Mouse (Mus musculus) stomach, postnatal 0 days (tissue): ENCODE measurements at regions not wholly inside any gene's neighbourhood (a gene's known extent, or its start where the extent isn't known, plus 50 kb on each side); places are given as distances from the start of the nearest gene placed in this dataset.

ENCODE experiments used
- ATAC-seq: fragments of 200-750 bp; cut with Nextera tagmentation; 2 replicates; pipeline ENCODE4 v1.8.0; 2017; ENCODE audit not compliant: low FRiP score, low TSS enrichment
- DNase-seq: peaks from one replicate; pipeline ENCODE4 v3.0.0-alpha.2; 2016; ENCODE audit warnings: low spot score
- H3K27ac ChIP-seq: fragments of 300-500 bp; sonication (generic); replicated peaks from 2 replicates; pipeline ENCODE4 v1.5.1; 2014; ENCODE audit warnings: mild to moderate bottlenecking, control low read depth
- H3K27me3 ChIP-seq: fragments of 300-500 bp; sonication (generic); 2 replicates; pipeline ENCODE4 v1.6.1; 2014; ENCODE audit warnings: low read length; ENCODE audit not compliant: control insufficient read depth, insufficient read depth
- H3K36me3 ChIP-seq: fragments of 300-500 bp; sonication (generic); 2 replicates; pipeline ENCODE4 v1.6.1; 2014; ENCODE audit warnings: low read length, mixed read lengths; ENCODE audit not compliant: control insufficient read depth, insufficient read depth
- H3K4me1 ChIP-seq: fragments of 300-500 bp; sonication (generic); replicated peaks from 2 replicates; pipeline ENCODE4 v1.6.1; 2014; ENCODE audit warnings: antibody characterized with exemption; ENCODE audit not compliant: control insufficient read depth, insufficient read depth
- H3K4me2 ChIP-seq: fragments of 300-500 bp; sonication (generic); replicated peaks from 2 replicates; pipeline ENCODE4 v1.6.1; 2014; ENCODE audit warnings: low read depth, mild to moderate bottlenecking, control low read depth, moderate library complexity
- H3K4me3 ChIP-seq: fragments of 300-500 bp; sonication (generic); 2 replicates; pipeline ENCODE4 v1.5.1; 2014; ENCODE audit warnings: low read depth, low read length, control low read depth
- H3K9ac ChIP-seq: fragments of 300-500 bp; sonication (generic); 2 replicates; pipeline ENCODE4 v1.6.1; 2014; ENCODE audit warnings: mild to moderate bottlenecking, low read length, control low read depth, mixed read lengths
- H3K9me3 ChIP-seq: fragments of 300-500 bp; sonication (generic); 2 replicates; pipeline ENCODE4 v1.6.1; 2016; ENCODE audit warnings: low read length; ENCODE audit not compliant: control insufficient read depth
- CTCF ChIP-seq: IDR thresholded peaks from 2 replicates; pipeline ENCODE4 v1.5.1; 2016; ENCODE audit warnings: antibody characterized with exemption, low read depth, mild to moderate bottlenecking, moderate library complexity
- EP300 ChIP-seq: optimal IDR thresholded peaks from 2 replicates; pipeline ENCODE3; 2016; ENCODE audit warnings: antibody characterized with exemption
- WGBS: fragments of 180-500 bp; shearing (Covaris S2); extraction: QIAGEN DNeasy Blood & Tissue Kit; methylation state at CpG from one replicate; pipeline ENCODE4 v1.1.7; 2014; 5-methylcytosine and 5-hydroxymethylcytosine counted together

DNA sequence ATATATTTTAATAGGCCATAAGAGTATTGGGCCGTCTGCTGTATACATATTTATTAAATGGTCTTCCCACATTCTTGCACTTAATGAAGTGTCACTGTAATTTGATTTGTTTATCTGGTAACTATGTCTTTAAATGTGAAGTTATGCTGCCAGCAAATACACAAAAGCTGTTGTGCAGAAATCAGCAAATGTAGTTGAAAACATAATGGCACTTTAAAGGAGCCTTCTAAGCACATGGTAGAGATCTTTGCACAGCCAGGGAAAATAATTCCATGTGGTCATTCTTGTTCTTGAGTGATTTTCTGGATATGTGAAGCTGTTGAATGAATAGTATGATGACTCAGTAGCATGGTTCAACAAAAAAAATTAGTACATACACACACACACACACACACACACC, 164.4 kb upstream of the Meox2 start:
- Histone ChIP-seq H3K27me3 (no peaks in the 10 kb centered on the region), H3K4me3 (no peak overlapping the region), H3K27ac (no peak overlapping the region), H3K4me2 (no peak overlapping the region), H3K9ac (no peak overlapping the region), H3K36me3 (no peaks in the 10 kb centered on the region), H3K9me3 (no peaks in the 10 kb centered on the region), H3K4me1 (no peaks in the 10 kb centered on the region)
- DNase-seq, result no peak
- no peak for ATAC-seq
- TF ChIP-seq EP300 (no peak), CTCF (no peak)
- WGBS, result 87% methylated on average over 1 of the region's 1 CpGs

DNA sequence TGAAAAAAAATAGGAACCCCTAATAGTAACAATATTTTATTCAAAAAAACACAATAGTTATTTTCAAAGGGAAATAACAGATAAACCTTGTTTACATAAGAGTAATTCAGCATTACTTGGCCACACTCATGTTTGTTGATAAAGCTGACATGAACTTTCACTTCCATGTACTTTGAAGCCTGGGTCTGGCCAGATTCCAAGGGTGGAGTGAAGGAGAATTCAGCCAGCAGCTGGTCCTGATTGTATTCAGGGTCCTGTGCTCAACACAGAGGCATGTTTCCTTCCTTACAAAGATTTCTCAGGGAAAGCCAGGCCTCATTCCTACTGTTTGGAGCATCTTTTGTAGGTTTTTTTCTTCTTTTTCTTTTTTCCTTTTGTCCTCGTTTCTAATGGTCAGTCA, 162.4 kb upstream of the Meox2 start:
- ATAC-seq (no peak), DNase-seq (peak; percentile 25)
- Histone ChIP-seq H3K4me3 (no peak overlapping the region), H3K9ac (no peak overlapping the region), H3K9me3 (no peaks in the 10 kb centered on the region), H3K36me3 (no peaks in the 10 kb centered on the region), H3K4me2 (no peak overlapping the region), H3K27ac (no peak overlapping the region), H3K4me1 (no peaks in the 10 kb centered on the region), H3K27me3 (no peaks in the 10 kb centered on the region)
- TF ChIP-seq CTCF (no peak), EP300 (no peak)
- 31% methylated on average over 1 of the region's 1 CpGs for WGBS

DNA sequence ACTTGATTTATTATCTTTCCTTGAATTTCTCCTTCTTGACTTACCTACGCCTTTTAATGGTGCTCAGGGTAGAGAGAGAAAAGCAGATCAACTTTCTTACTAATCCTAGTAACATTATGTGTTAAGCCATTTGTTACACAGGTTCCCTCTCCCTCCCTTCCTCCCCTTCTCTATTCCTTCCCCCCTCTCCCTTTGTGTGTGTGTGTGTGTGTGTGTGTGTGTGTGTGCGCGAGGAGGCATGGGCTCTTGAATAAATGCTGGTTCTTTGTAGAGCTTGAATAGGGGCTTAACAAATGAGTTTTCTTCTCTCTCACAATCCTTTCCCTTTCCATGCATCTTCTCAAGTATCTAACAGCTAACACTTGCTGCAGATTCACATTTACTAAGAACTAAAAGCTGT, 160.4 kb upstream of the Meox2 start:
- Histone ChIP-seq H3K36me3 (no peaks in the 10 kb centered on the region), H3K27ac (no peak overlapping the region), H3K4me1 (no peaks in the 10 kb centered on the region), H3K9ac (no peak overlapping the region), H3K9me3 (no peaks in the 10 kb centered on the region), H3K4me3 (no peak overlapping the region), H3K27me3 (no peaks in the 10 kb centered on the region), H3K4me2 (no peak overlapping the region)
- TF ChIP-seq EP300, result no peak
- no peak for TF ChIP-seq CTCF
- DNase-seq, result no peak
- ATAC-seq, result no peak
- WGBS, result 81% methylated on average over 3 of the region's 3 CpGs

DNA sequence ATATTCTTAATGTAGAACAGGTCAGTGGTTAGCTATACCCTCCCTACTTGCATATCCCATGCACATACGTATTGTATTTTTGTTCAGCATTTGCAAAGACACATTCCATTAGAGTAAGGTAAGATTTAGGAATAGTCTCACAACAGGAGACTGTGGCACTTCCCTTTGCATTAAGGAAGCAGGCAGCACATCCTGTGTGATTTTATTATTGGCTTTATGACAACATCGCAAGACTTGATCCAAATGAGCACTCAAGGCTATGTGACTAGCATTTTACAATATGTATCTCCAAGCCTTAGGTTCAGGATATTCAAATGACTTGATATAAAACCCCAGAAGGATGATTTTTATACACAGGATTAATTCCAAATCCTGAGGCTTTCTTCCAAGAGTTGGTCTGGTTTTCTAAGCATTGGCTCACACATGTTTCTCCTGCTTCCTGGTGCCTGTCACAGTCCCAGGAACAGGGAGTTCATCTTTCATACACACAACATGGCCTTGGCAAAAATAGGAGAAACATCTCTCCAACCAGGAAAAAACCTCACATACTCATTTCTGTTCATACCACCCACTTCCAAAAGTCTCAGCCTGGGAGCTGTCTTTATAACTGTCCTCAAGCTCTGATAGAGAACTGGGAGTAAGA, 159.1 kb upstream of the Meox2 start:
- DNase-seq (no peak), ATAC-seq (no peak)
- Histone ChIP-seq H3K4me1 (no peaks in the 10 kb centered on the region), H3K27me3 (no peaks in the 10 kb centered on the region), H3K27ac (no peak overlapping the region), H3K4me3 (no peak overlapping the region), H3K36me3 (no peaks in the 10 kb centered on the region), H3K4me2 (no peak overlapping the region), H3K9me3 (no peaks in the 10 kb centered on the region), H3K9ac (no peak overlapping the region)
- TF ChIP-seq EP300 (no peak), CTCF (no peak)
- 56% methylated on average over 2 of the region's 2 CpGs for WGBS

DNA sequence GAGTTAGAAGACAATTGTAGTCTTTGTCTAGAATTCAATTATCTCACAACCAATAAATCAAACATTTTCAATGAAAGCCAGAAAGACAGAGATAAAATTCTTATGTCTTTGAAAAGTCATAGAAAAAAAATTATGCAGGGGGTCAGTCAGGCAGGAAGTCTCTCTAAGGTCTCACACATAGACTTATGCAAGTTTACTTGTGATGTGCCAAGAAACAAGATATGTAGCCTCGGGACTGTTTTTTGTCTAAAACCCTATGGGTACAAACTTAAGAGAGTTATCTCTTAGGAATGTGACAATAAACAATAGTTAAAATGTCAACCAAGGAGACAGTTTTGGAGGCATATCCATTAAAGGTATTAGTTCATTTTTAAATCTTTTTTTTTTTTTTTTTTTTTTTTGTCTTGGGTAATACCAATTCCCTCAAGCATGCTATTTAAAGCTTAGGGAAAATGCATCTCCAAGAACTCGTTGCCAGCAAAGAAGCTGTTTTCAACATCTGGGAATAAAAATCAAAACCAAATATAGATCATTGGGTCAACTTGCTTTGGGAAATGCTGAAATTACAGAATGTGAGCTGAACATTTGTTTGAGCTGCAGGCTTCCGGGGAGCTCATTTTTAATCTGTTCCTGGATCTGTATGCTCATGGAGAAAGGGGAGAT, 133.8 kb upstream of the Meox2 start:
- 58% methylated on average over 3 of the region's 3 CpGs for WGBS
- no peaks in the 10 kb centered on the region for H3K9me3 ChIP-seq
- no peak for ATAC-seq

DNA sequence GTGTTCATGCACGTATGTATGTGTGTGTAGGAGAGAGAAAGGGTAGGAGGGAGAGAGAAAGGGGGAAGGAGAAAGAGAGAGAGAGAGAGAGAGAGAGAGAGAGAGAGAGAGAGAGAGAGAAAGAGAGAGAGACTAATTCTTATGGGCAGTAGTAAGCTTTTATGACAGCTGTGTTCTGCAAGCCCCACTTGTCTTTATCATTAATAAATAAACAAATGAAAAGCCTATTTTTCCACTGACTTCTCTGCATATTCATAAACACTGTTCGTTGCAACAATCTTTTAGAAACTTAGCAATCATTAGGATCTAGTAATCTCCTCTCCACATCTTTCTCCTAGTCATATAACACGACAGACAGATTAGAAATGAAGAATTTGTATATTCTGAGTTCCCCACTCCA, 131.2 kb upstream of the Meox2 start:
- H3K9ac ChIP-seq, result no peak overlapping the region
- TF ChIP-seq CTCF (no peak), EP300 (no peak)
- H3K4me1 ChIP-seq, result no peaks in the 10 kb centered on the region
- H3K4me2 ChIP-seq, result no peak overlapping the region
- no peak overlapping the region for H3K27ac ChIP-seq
- ATAC-seq (no peak), DNase-seq (no peak)
- no peak overlapping the region for H3K4me3 ChIP-seq
- H3K36me3 ChIP-seq, result no peaks in the 10 kb centered on the region
- 46% methylated on average over 3 of the region's 3 CpGs for WGBS
- H3K27me3 ChIP-seq, result no peaks in the 10 kb centered on the region
- H3K9me3 ChIP-seq, result no peaks in the 10 kb centered on the region

More for the DNA sequence above, 133.8 kb upstream of the Meox2 start:
- no peak overlapping the region for H3K4me3 ChIP-seq
- H3K4me1 ChIP-seq, result no peaks in the 10 kb centered on the region
- H3K36me3 ChIP-seq, result no peaks in the 10 kb centered on the region
- no peak for DNase-seq
- H3K9ac ChIP-seq, result no peak overlapping the region
- no peak overlapping the region for H3K27ac ChIP-seq
- H3K4me2 ChIP-seq, result no peak overlapping the region
- no peaks in the 10 kb centered on the region for H3K27me3 ChIP-seq
- TF ChIP-seq EP300, result no peak
- no peak for TF ChIP-seq CTCF
